Mouse (Mus musculus) liver, postnatal 0 days (tissue): Measurements from ENCODE around the gene Casp7.
"Not testable (repeated sequence)": the region's sequence is repeated elsewhere in the genome, so short reads cannot be mapped to it uniquely, and the experiment has no call there.

Experiments
- CTCF ChIP-seq: sonication (generic); IDR thresholded peaks from 2 replicates; pipeline ENCODE4 v1.5.1; 2016; ENCODE audit warnings: antibody characterized with exemption, low read depth
- EP300 ChIP-seq: IDR thresholded peaks from 2 replicates; pipeline ENCODE4 v1.6.1; 2016; ENCODE audit warnings: antibody characterized with exemption, low read depth, mild to moderate bottlenecking

DNA sequence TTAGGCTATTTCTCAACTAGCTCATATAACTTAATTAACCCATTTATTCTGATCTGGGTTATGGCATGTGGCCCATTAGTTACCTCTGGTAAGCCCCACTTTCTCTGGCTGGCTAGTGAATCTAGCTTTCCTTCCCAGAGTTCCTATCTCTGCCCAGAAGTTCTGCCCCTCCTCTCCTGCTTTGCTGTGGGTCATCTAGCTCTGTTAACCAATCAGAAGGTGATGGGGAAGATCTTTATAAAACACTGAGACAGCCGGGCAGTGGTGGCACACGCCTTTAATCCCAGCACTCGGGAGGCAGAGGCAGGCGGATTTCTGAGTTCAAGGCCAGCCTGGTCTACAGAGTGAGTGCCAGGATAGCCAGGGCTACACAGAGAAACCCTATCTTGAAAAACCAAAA lies 13.0 kb downstream of the Casp7 start:
- not testable (repeated sequence) for TF ChIP-seq CTCF, EP300
